Mouse (Mus musculus) urinary bladder, adult 18-20 months (tissue): ENCODE measurements around the gene Taf9b.
"Not testable (repeated sequence)": the region's sequence is repeated elsewhere in the genome, so short reads cannot be mapped to it uniquely, and the experiment has no call there.

Experiments used
- DNase-seq, 2 experiments: peaks; one replicate each; pipeline ENCODE4 v3.0.0; 2022; ENCODE audit warnings: low spot score in 2 of 2, mixed read lengths in 2 of 2

Taf9b gene

GRCm38 (mm10) chrX:106221058-106221457 is at the start of gene Taf9b:
Taf9b (minus strand) TSS chrX:106221158.
- no peak for DNase-seq

DNA sequence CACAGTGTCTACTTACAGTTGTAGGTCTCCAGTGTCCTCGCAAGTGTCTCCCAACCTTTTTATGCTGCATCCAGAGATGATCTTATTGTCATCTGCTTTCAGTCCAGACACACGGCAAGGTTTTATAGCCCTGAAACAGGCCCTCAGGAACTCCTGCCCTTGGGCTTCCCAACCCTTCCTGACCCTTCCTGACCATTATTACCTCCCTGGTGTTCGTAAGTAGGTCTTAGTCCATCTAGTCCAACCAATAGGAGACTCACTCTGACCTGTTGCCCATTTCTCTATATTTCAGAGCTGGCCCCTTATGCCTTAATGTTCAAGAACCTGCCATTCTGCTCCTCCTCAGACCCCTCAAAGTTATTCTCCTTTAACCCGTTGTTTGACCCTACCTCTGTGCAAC is 34.3 kb upstream of the Taf9b start, which contains the start of gene Fnd3c2:
Fnd3c2 (minus strand) TSS at position 101 of the 400 bp plus-strand sequence.
- DNase-seq = no peak

- DNase-seq = peak; percentile 39 to 52
Observed at GRCm38 (mm10) chrX:106219171-106220032, 1.6 kb downstream of the Taf9b start.

- no peak for DNase-seq
Observed at GRCm38 (mm10) chrX:106209100-106209499, 11.9 kb downstream of the Taf9b start.

- DNase-seq = no peak
Observed at GRCm38 (mm10) chrX:106198904-106199303, 22.1 kb downstream of the Taf9b start.

DNA sequence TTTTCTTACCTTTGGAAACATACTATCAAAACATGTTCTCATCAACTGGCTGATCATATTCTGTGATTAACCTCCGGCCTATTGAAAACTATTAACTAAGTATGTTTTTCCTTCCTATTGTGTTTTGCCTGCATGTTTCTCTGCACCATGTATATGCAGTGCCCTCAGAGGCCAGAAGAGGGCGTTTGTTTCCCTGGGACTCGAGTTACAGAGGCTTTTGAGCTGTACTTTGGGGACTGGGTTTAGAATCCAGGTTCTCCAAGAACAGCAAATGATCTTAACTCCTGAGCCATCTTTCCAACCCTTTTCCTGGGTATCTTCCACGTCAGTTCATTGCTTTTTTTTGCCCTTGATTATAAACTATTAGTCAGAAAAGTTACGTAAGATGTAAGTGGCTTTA is 23.6 kb downstream of the Taf9b start:
- no peak for DNase-seq

- DNase-seq = not testable (repeated sequence)
Observed at GRCm38 (mm10) chrX:106194361-106194760, 26.6 kb downstream of the Taf9b start.

- DNase-seq = no peak
Observed at GRCm38 (mm10) chrX:106190091-106190490, 30.9 kb downstream of the Taf9b start.

GRCm38 (mm10) chrX:106189356-106189755 is 31.6 kb downstream of the Taf9b start:
- no peak for DNase-seq

DNA sequence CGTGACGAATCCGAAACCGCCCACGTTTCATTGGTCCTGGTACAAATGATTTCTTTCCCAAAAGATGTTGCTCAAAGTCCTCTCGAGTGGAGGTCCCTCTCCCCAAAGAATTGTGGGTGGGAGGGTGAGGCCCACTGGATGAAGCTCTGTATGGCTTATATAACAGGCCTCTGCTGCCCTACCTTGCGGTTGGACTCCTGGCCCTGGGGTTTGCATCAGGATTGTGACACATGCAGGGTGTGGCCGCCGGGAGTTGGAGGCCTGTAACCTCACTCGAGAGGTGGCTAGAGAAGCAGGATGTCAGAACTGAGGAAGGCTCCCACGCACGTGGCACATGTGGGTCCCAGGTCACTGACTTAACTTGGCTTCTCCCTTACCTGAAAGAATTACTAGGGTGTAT is 33.2 kb downstream of the Taf9b start:
- DNase-seq = no peak

GRCm38 (mm10) chrX:106186713-106187649 is 34.0 kb downstream of the Taf9b start, which contains the start of gene Pgk1:
Pgk1 (plus strand) TSS chrX:106187100.
- peak; percentile 68 to 80 for DNase-seq

- no peak for DNase-seq
Observed at GRCm38 (mm10) chrX:106185706-106186105, 35.3 kb downstream of the Taf9b start.

- no peak for DNase-seq
Observed at GRCm38 (mm10) chrX:106184279-106184678, 36.7 kb downstream of the Taf9b start.

- DNase-seq = no peak
Observed at GRCm38 (mm10) chrX:106176331-106176730, 44.6 kb downstream of the Taf9b start.

DNA sequence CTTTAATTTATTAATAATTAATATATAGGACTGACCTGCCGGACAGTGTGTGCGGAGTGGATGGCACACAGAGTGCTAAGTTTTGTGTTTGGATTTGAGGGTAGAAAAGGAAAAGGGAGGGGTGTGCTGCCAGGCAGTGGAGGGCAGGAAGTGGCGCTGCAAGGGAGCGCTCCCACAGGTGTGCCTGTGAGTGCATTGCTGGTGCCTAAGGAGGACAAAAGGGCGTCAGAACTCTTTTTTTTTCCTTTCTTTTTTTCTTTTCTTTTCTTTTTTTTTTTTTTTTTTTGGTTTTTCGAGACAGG is 49.2 kb downstream of the Taf9b start:
- DNase-seq = no peak

DNA sequence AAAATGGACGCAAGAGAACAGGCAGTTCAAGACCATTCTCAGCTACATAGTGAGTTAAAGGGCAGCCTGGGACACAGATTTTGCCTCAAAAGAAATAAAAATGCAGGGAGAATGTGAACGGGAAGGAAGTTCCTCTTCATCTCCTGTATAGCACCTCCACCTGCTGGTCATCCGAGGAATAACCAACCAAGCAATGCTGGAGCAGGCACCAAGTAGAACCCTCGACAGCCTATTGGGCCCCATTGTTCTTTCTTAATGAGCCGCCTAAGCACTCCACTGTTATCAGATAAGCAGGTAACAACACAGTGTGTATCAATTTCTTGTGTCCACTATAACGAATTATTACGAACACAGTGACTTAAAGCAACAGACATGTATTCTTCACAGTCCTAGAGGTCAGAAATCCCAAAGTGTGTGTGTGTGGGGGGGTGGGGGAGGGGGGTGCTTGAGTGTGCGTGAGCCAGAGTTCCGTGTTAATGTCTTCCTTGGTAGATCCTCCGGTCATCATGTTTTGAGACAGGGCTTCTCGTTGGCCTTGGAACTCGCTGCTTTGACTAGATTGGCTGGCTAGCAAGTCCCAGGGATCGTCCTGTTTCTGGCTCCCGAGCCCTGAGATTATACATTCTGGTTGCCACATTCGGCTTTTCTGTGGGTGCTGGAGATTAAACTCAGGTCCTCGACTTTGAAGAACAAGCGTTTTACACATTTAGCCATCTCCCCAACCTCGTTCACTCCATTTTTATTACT is 49.7 kb downstream of the Taf9b start:
- DNase-seq = peak; percentile 19 to 34

- DNase-seq = no peak
Observed at GRCm38 (mm10) chrX:106165089-106165488, 55.9 kb downstream of the Taf9b start.

GRCm38 (mm10) chrX:106164555-106164954 is 56.4 kb downstream of the Taf9b start:
- no peak for DNase-seq

DNA sequence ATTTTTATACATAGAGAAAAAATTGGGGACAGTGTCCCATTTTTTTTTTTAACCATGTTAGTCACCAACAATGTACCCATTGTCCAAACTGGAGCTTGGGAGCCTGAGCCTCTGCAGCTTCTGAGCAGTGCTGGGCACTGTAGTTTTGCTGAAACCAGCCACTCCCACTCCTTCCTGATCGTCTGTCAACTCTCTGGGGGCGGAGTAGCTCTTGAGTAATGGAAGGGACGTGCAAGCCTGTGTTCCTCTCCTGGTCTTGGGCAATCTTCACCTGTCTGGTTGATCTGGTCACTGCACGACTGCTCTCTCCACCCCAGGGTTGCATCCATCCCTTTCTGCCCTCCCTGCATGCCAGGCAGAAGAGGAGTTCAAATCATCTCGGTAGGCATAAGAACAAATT is 57.0 kb downstream of the Taf9b start:
- no peak for DNase-seq
